Mouse (Mus musculus) ES-E14 (cell line): Measurements from ENCODE around the gene Appl1.

Experiments
- CHD2 ChIP-seq: IDR thresholded peaks from 2 replicates; pipeline ENCODE4 v1.6.1; 2014; ENCODE audit warnings: mild to moderate bottlenecking, low read depth, low read length, inconsistent platforms
- HCFC1 ChIP-seq: IDR thresholded peaks from 2 replicates; pipeline ENCODE4 v1.6.1; 2012; ENCODE audit warnings: low read length, inconsistent platforms, borderline replicate concordance; ENCODE audit not compliant: insufficient read depth
- MAFK ChIP-seq: IDR thresholded peaks from 2 replicates; pipeline ENCODE4 v1.6.1; 2014; ENCODE audit warnings: mild to moderate bottlenecking, low read depth, low read length, inconsistent platforms; ENCODE audit not compliant: insufficient read depth
- ZC3H11A ChIP-seq: IDR thresholded peaks from 2 replicates; pipeline ENCODE4 v1.6.1; 2012; ENCODE audit warnings: low read depth, mild to moderate bottlenecking, inconsistent platforms, low read length, borderline replicate concordance

- TF ChIP-seq CHD2 (no peak), ZC3H11A (no peak), MAFK (no peak), HCFC1 (no peak)
Observed at GRCm38 (mm10) chr14:26981494-26982149, 10.6 kb upstream of the Appl1 start.
